Mouse (Mus musculus) heart, adult 2 months (tissue): Measurements from ENCODE around the gene Pcsk1n. TPM values are rescaled to one million over a fixed set of nuclear protein-coding genes. Genes with fewer than 3 reads are reported as not detected.
"Not testable (repeated sequence)": the region's sequence is repeated elsewhere in the genome, so short reads cannot be mapped to it uniquely, and the experiment has no call there.

Source experiments
- DNase-seq, 2 experiments: peaks; one replicate each; pipeline ENCODE4 v3.0.0; 2021
- H3K27ac ChIP-seq: fragments of 200-600 bp; 2 replicates; pipeline ENCODE4 v1.8.1; 2022
- H3K27me3 ChIP-seq: fragments of 200-500 bp; 2 replicates; pipeline ENCODE4 v1.6.1; 2012; ENCODE audit warnings: mild to moderate bottlenecking, low read length, inconsistent platforms, mixed read lengths; ENCODE audit not compliant: control insufficient read depth, insufficient read depth
- H3K36me3 ChIP-seq: fragments of 200-500 bp; 2 replicates; pipeline ENCODE4 v1.6.1; 2012; ENCODE audit warnings: low read length, inconsistent platforms; ENCODE audit not compliant: control insufficient read depth, insufficient read depth
- H3K4me1 ChIP-seq: fragments of 200-500 bp; 2 replicates; pipeline ENCODE4 v1.6.1; 2011; ENCODE audit warnings: low read length; ENCODE audit not compliant: control insufficient read depth, insufficient read depth
- H3K4me3 ChIP-seq: fragments of 200-600 bp; 2 replicates; pipeline ENCODE4 v1.8.1; 2022
- H3K79me2 ChIP-seq: fragments of 200-500 bp; replicated peaks from 2 replicates; pipeline ENCODE4 v1.6.1; 2012; ENCODE audit warnings: mild to moderate bottlenecking, inconsistent platforms, low read length, moderate library complexity, mixed read lengths; ENCODE audit not compliant: control insufficient read depth, insufficient read depth
- H3K9ac ChIP-seq: fragments of 200-500 bp; 2 replicates; pipeline ENCODE4 v1.6.1; 2012; ENCODE audit warnings: low read depth, mild to moderate bottlenecking, control low read depth, inconsistent platforms, low read length, mixed read lengths
- CTCF ChIP-seq: fragments of 200-600 bp; IDR thresholded peaks from 2 replicates; pipeline ENCODE4 v1.8.1; 2022; ENCODE audit warnings: antibody characterized with exemption, mild to moderate bottlenecking, moderate library complexity
- EP300 ChIP-seq: fragments of 200-500 bp; IDR thresholded peaks from 2 replicates; pipeline ENCODE4 v1.6.1; 2011; ENCODE audit warnings: low read depth, low read length, control low read depth; ENCODE audit not compliant: insufficient read depth
- POLR2A ChIP-seq: fragments of 200-500 bp; IDR thresholded peaks from 2 replicates; pipeline ENCODE4 v1.6.1; 2011; ENCODE audit warnings: mild to moderate bottlenecking, low read depth, low read length, control low read depth; ENCODE audit not compliant: insufficient read depth
- WGBS: fragments of 180-500 bp; shearing (Covaris S2); methylation state at CpG from one replicate; pipeline ENCODE4 v1.1.7; 2018; 5-methylcytosine and 5-hydroxymethylcytosine counted together
- intact Hi-C: fragments of 180-260 bp; cut with DNase I; formaldehyde crosslinking; loops from one replicate; pipeline ENCODE4 v1.15.1; 2025
- polyA plus RNA-seq: library from polyadenylated mRNA; depleted of rRNA; stranded (reverse); fragments of >200 nt; gene quantifications from 2 replicates; pipeline ENCODE4 v1.2.3, GENCODE M21; 2012
- total RNA-seq, 2 experiments: library from RNA; stranded (reverse); gene quantifications; 2 replicates each; pipeline ENCODE4 v1.2.3; 2021

The Pcsk1n gene
- total and polyA plus RNA-seq, 3 experiments: 0.16 to 0.25 TPM; not detected in 1

GRCm38 (mm10) chrX:7883841-7884567, 35.6 kb upstream of the Pcsk1n start, which contains the start of gene Slc35a2:
TSS of gene Slc35a2 (plus strand) at chrX:7884028.
- Histone ChIP-seq H3K4me3 (peak within 1 kb of the TSS; percentile 74), H3K9ac (peak within 1 kb of the TSS; percentile 81), H3K36me3 (no peaks in the 10 kb centered on the region), H3K27me3 (no peaks in the 10 kb centered on the region), H3K4me1 (no peaks in the 10 kb centered on the region), H3K27ac (peak within 1 kb of the TSS; percentile 87), H3K79me2 (no peaks in the 10 kb centered on the region)
- 12% methylated on average over 49 of the region's 49 CpGs for WGBS
- peak; percentile 87 to 90 for DNase-seq
- peak; percentile 26 for TF ChIP-seq CTCF
- peak; percentile 6; the same call in 1 of the 2 replicates for TF ChIP-seq EP300
- TF ChIP-seq POLR2A: peak; percentile 65
- intact Hi-C loops: loop anchor here (1.0 to 5.0 kb wide), 2 partner anchors 11 to 37 kb away; no protein-coding TSS in a partner anchor

- intact Hi-C loops: no loop called here
- H3K4me3 ChIP-seq: peak overlapping the region; percentile 72
- no peaks in the 10 kb centered on the region for H3K27me3 ChIP-seq
- H3K36me3 ChIP-seq: no peaks in the 10 kb centered on the region
- TF ChIP-seq CTCF (no peak), POLR2A (no peak), EP300 (no peak)
- no peak for DNase-seq
- no peaks in the 10 kb centered on the region for H3K4me1 ChIP-seq
- no peak overlapping the region for H3K27ac ChIP-seq
- 24% methylated on average over 13 of the region's 13 CpGs for WGBS
- H3K9ac ChIP-seq: peak overlapping the region; percentile 57
- no peaks in the 10 kb centered on the region for H3K79me2 ChIP-seq
Measured at GRCm38 (mm10) chrX:7898211-7898610, 21.4 kb upstream of the Pcsk1n start.

GRCm38 (mm10) chrX:7898880-7899874, 20.4 kb upstream of the Pcsk1n start, which contains the start of the genes Pqbp1 and Timm17b:
TSS of gene Pqbp1 (minus strand) at chrX:7899269.
TSS of gene Timm17b (plus strand) at chrX:7899357.
- H3K9ac ChIP-seq: peak within 1 kb of the TSS; percentile 93
- DNase-seq: peak; percentile 87 to 92
- no peaks in the 10 kb centered on the region for H3K4me1 ChIP-seq
- H3K27ac ChIP-seq: peak within 1 kb of the TSS; percentile 84
- TF ChIP-seq EP300 (no peak), POLR2A (peak; percentile 76)
- no peaks in the 10 kb centered on the region for H3K79me2 ChIP-seq
- H3K36me3 ChIP-seq: no peaks in the 10 kb centered on the region
- intact Hi-C loops: no loop called here
- H3K27me3 ChIP-seq: no peaks in the 10 kb centered on the region
- WGBS: 14% methylated on average over 62 of the region's 62 CpGs
- H3K4me3 ChIP-seq: peak within 1 kb of the TSS; percentile 72

- H3K27ac ChIP-seq: no peak overlapping the region
- no peaks in the 10 kb centered on the region for H3K36me3 ChIP-seq
- no peaks in the 10 kb centered on the region for H3K27me3 ChIP-seq
- DNase-seq: no peak
- no peak for TF ChIP-seq CTCF
- no peak for TF ChIP-seq POLR2A
- no peak for TF ChIP-seq EP300
- H3K9ac ChIP-seq: no peak overlapping the region
- intact Hi-C loops: no loop called here
- H3K4me3 ChIP-seq: no peak overlapping the region
- no peaks in the 10 kb centered on the region for H3K4me1 ChIP-seq
- no peaks in the 10 kb centered on the region for H3K79me2 ChIP-seq
- 88% methylated on average over 5 of the region's 5 CpGs for WGBS
Measured at GRCm38 (mm10) chrX:7904441-7904840, 15.2 kb upstream of the Pcsk1n start.

GRCm38 (mm10) chrX:7907735-7908134, 11.9 kb upstream of the Pcsk1n start, which contains the start of gene Gm10491:
TSS of gene Gm10491 (minus strand) at chrX:7907835.
- 80% methylated on average over 5 of the region's 5 CpGs for WGBS
- Histone ChIP-seq H3K9ac (no peak within 1 kb of the TSS), H3K27ac (no peak within 1 kb of the TSS), H3K4me3 (no peak within 1 kb of the TSS), H3K79me2 (no peaks in the 10 kb centered on the region), H3K27me3 (no peaks in the 10 kb centered on the region), H3K4me1 (no peaks in the 10 kb centered on the region), H3K36me3 (no peaks in the 10 kb centered on the region)
- TF ChIP-seq POLR2A (no peak), EP300 (no peak), CTCF (no peak)
- no peak for DNase-seq
- intact Hi-C loops: no loop called here

- H3K79me2 ChIP-seq, H3K27me3 ChIP-seq, H3K4me3 ChIP-seq, H3K4me1 ChIP-seq, intact Hi-C loops, H3K9ac ChIP-seq, H3K27ac ChIP-seq, H3K36me3 ChIP-seq, DNase-seq: not testable (repeated sequence)
- WGBS: 83% methylated on average over 4 of the region's 4 CpGs
Measured at GRCm38 (mm10) chrX:7909242-7909641, 10.4 kb upstream of the Pcsk1n start, which contains the start of gene Gm10490. TSS of gene Gm10490 (plus strand) at chrX:7909542.
